Mouse (Mus musculus): ENCODE results near the gene Srsf3. TPM values are rescaled to one million over a fixed set of nuclear protein-coding genes. Genes with fewer than 3 reads are reported as not detected.
"Not testable (repeated sequence)": the region's sequence is repeated elsewhere in the genome, so short reads cannot be mapped to it uniquely, and the experiment has no call there.

Srsf3 gene
- polyA plus RNA-seq, 1 experiment from 2014 or later = 1,031 TPM

GRCm38 (mm10) chr17:29063121-29063987 lies 30.9 kb downstream of the Srsf3 start:
- WGBS = 39% methylated on average over 8 of the region's 8 CpGs
- Histone ChIP-seq H3K4me1 (ENCODE audit: control insufficient read depth, insufficient read depth, low read length) (no peaks in the 10 kb centered on the region), H3K4me2 (ENCODE audit: low read depth, low read length) (no peak overlapping the region), H3K9me3 (replicated peaks; ENCODE audit: control insufficient read depth, low read length) (no peaks in the 10 kb centered on the region), H3K27ac (replicated peaks; ENCODE audit: low read depth, low read length) (no peak overlapping the region), H3K27me3 (ENCODE audit: control insufficient read depth, insufficient read depth, low read length) (no peaks in the 10 kb centered on the region), H3K36me3 (replicated peaks; ENCODE audit: control insufficient read depth, insufficient read depth, low read depth, low read length) (no peaks in the 10 kb centered on the region), H3K9ac (replicated peaks; ENCODE audit: low read length) (no peak overlapping the region), H3K4me3 (ENCODE audit: low read depth, low read length) (no peak overlapping the region)
- no peak for ATAC-seq (replicated peaks; ENCODE audit: insufficient number of reproducible peaks, low FRiP score, low TSS enrichment, low read depth)
- no peak for DNase-seq (ENCODE audit: low spot score)

GRCm38 (mm10) chr17:29063988-29064285 lies 31.5 kb downstream of the Srsf3 start:
- whole genome bisulfite sequencing = 61% methylated on average over 2 of the region's 2 CpGs
- no peak for ATAC-seq (replicated peaks; ENCODE audit: insufficient number of reproducible peaks, low FRiP score, low TSS enrichment, low read depth)

GRCm38 (mm10) chr17:29065245-29065940 lies 33.0 kb downstream of the Srsf3 start:
- ATAC-seq (replicated peaks; ENCODE audit: insufficient number of reproducible peaks, low FRiP score, low TSS enrichment, low read depth) (no peak), DNase-seq (ENCODE audit: low spot score) (no peak)
- H3K4me3 ChIP-seq (ENCODE audit: low read depth, low read length) = no peak overlapping the region
- H3K27ac ChIP-seq (replicated peaks; ENCODE audit: low read depth, low read length) = no peak overlapping the region
- 77% methylated on average over 21 of the region's 21 CpGs for WGBS
- no peaks in the 10 kb centered on the region for H3K9me3 ChIP-seq (replicated peaks; ENCODE audit: control insufficient read depth, low read length)
- H3K9ac ChIP-seq (replicated peaks; ENCODE audit: low read length) = no peak overlapping the region
- H3K36me3 ChIP-seq (replicated peaks; ENCODE audit: control insufficient read depth, insufficient read depth, low read depth, low read length) = no peaks in the 10 kb centered on the region
- H3K4me2 ChIP-seq (ENCODE audit: low read depth, low read length) = no peak overlapping the region
- H3K27me3 ChIP-seq (ENCODE audit: control insufficient read depth, insufficient read depth, low read length) = no peaks in the 10 kb centered on the region
- no peaks in the 10 kb centered on the region for H3K4me1 ChIP-seq (ENCODE audit: control insufficient read depth, insufficient read depth, low read length)

More at GRCm38 (mm10) chr17:29063988-29064285, 31.5 kb downstream of the Srsf3 start:
- H3K27ac ChIP-seq (replicated peaks; ENCODE audit: low read depth, low read length) = no peak overlapping the region
- no peaks in the 10 kb centered on the region for H3K27me3 ChIP-seq (ENCODE audit: control insufficient read depth, insufficient read depth, low read length)
- H3K9ac ChIP-seq (replicated peaks; ENCODE audit: low read length) = no peak overlapping the region
- DNase-seq (ENCODE audit: low spot score) = no peak
- no peak overlapping the region for H3K4me2 ChIP-seq (ENCODE audit: low read depth, low read length)
- no peak overlapping the region for H3K4me3 ChIP-seq (ENCODE audit: low read depth, low read length)
- no peaks in the 10 kb centered on the region for H3K36me3 ChIP-seq (replicated peaks; ENCODE audit: control insufficient read depth, insufficient read depth, low read depth, low read length)
- no peaks in the 10 kb centered on the region for H3K4me1 ChIP-seq (ENCODE audit: control insufficient read depth, insufficient read depth, low read length)
- H3K9me3 ChIP-seq (replicated peaks; ENCODE audit: control insufficient read depth, low read length) = no peaks in the 10 kb centered on the region

- H3K27ac ChIP-seq (replicated peaks; ENCODE audit: low read depth, low read length) = no peak overlapping the region
- 95% methylated on average over 3 of the region's 3 CpGs for WGBS
- H3K4me3 ChIP-seq (ENCODE audit: low read depth, low read length) = no peak overlapping the region
- H3K4me2 ChIP-seq (ENCODE audit: low read depth, low read length) = no peak overlapping the region
- H3K9ac ChIP-seq (replicated peaks; ENCODE audit: low read length) = no peak overlapping the region
- DNase-seq (ENCODE audit: low spot score) = no peak
- no peaks in the 10 kb centered on the region for H3K27me3 ChIP-seq (ENCODE audit: control insufficient read depth, insufficient read depth, low read length)
- no peaks in the 10 kb centered on the region for H3K36me3 ChIP-seq (replicated peaks; ENCODE audit: control insufficient read depth, insufficient read depth, low read depth, low read length)
- no peaks in the 10 kb centered on the region for H3K9me3 ChIP-seq (replicated peaks; ENCODE audit: control insufficient read depth, low read length)
- no peaks in the 10 kb centered on the region; the same call in 1 of the 2 replicates for H3K4me1 ChIP-seq (ENCODE audit: control insufficient read depth, insufficient read depth, low read length)
- ATAC-seq (replicated peaks; ENCODE audit: insufficient number of reproducible peaks, low FRiP score, low TSS enrichment, low read depth) = no peak
Observed at GRCm38 (mm10) chr17:29065971-29066370, 33.5 kb downstream of the Srsf3 start.

- not testable (repeated sequence) for H3K27ac ChIP-seq (replicated peaks; ENCODE audit: low read depth, low read length); DNase-seq (ENCODE audit: low spot score); H3K4me2 ChIP-seq (ENCODE audit: low read depth, low read length); ATAC-seq (replicated peaks; ENCODE audit: insufficient number of reproducible peaks, low FRiP score, low TSS enrichment, low read depth); H3K9ac ChIP-seq (replicated peaks; ENCODE audit: low read length); H3K27me3 ChIP-seq (ENCODE audit: control insufficient read depth, insufficient read depth, low read length); H3K4me1 ChIP-seq (ENCODE audit: control insufficient read depth, insufficient read depth, low read length); H3K4me3 ChIP-seq (ENCODE audit: low read depth, low read length); H3K9me3 ChIP-seq (replicated peaks; ENCODE audit: control insufficient read depth, low read length); H3K36me3 ChIP-seq (replicated peaks; ENCODE audit: control insufficient read depth, insufficient read depth, low read depth, low read length)
- WGBS = 80% methylated on average over 3 of the region's 3 CpGs
Observed at GRCm38 (mm10) chr17:29067416-29067815, 35.0 kb downstream of the Srsf3 start.

- Histone ChIP-seq H3K4me1 (ENCODE audit: control insufficient read depth, insufficient read depth, low read length) (no peaks in the 10 kb centered on the region; the same call in 1 of the 2 replicates), H3K27ac (replicated peaks; ENCODE audit: low read depth, low read length) (no peak overlapping the region), H3K4me2 (ENCODE audit: low read depth, low read length) (no peak overlapping the region), H3K36me3 (replicated peaks; ENCODE audit: control insufficient read depth, insufficient read depth, low read depth, low read length) (no peaks in the 10 kb centered on the region), H3K27me3 (ENCODE audit: control insufficient read depth, insufficient read depth, low read length) (no peaks in the 10 kb centered on the region), H3K9me3 (replicated peaks; ENCODE audit: control insufficient read depth, low read length) (no peaks in the 10 kb centered on the region), H3K4me3 (ENCODE audit: low read depth, low read length) (no peak overlapping the region), H3K9ac (replicated peaks; ENCODE audit: low read length) (no peak overlapping the region)
- DNase-seq (ENCODE audit: low spot score) (no peak), ATAC-seq (replicated peaks; ENCODE audit: insufficient number of reproducible peaks, low FRiP score, low TSS enrichment, low read depth) (no peak)
- WGBS = 50% methylated on average over 5 of the region's 5 CpGs
Observed at GRCm38 (mm10) chr17:29067847-29068246, 35.4 kb downstream of the Srsf3 start.

- H3K4me2 ChIP-seq (ENCODE audit: low read depth, low read length) = no peak overlapping the region
- no peaks in the 10 kb centered on the region for H3K36me3 ChIP-seq (replicated peaks; ENCODE audit: control insufficient read depth, insufficient read depth, low read depth, low read length)
- no peaks in the 10 kb centered on the region for H3K9me3 ChIP-seq (replicated peaks; ENCODE audit: control insufficient read depth, low read length)
- no peak overlapping the region for H3K27ac ChIP-seq (replicated peaks; ENCODE audit: low read depth, low read length)
- H3K9ac ChIP-seq (replicated peaks; ENCODE audit: low read length) = no peak overlapping the region
- no peak for ATAC-seq (replicated peaks; ENCODE audit: insufficient number of reproducible peaks, low FRiP score, low TSS enrichment, low read depth)
- H3K4me3 ChIP-seq (ENCODE audit: low read depth, low read length) = no peak overlapping the region
- 60% methylated on average over 10 of the region's 10 CpGs for WGBS
- DNase-seq (ENCODE audit: low spot score) = no peak
- H3K4me1 ChIP-seq (ENCODE audit: control insufficient read depth, insufficient read depth, low read length) = no peaks in the 10 kb centered on the region; the same call in 1 of the 2 replicates
- no peaks in the 10 kb centered on the region for H3K27me3 ChIP-seq (ENCODE audit: control insufficient read depth, insufficient read depth, low read length)
Observed at GRCm38 (mm10) chr17:29069063-29069462, 36.6 kb downstream of the Srsf3 start.

- WGBS = 82% methylated on average over 5 of the region's 5 CpGs
- Histone ChIP-seq H3K4me1 (ENCODE audit: control insufficient read depth, insufficient read depth, low read length) (no peaks in the 10 kb centered on the region; the same call in 1 of the 2 replicates), H3K9ac (replicated peaks; ENCODE audit: low read length) (no peak overlapping the region), H3K9me3 (replicated peaks; ENCODE audit: control insufficient read depth, low read length) (no peaks in the 10 kb centered on the region), H3K27ac (replicated peaks; ENCODE audit: low read depth, low read length) (no peak overlapping the region), H3K4me2 (ENCODE audit: low read depth, low read length) (no peak overlapping the region), H3K36me3 (replicated peaks; ENCODE audit: control insufficient read depth, insufficient read depth, low read depth, low read length) (no peaks in the 10 kb centered on the region), H3K4me3 (ENCODE audit: low read depth, low read length) (no peak overlapping the region), H3K27me3 (ENCODE audit: control insufficient read depth, insufficient read depth, low read length) (no peaks in the 10 kb centered on the region)
- ATAC-seq (replicated peaks; ENCODE audit: insufficient number of reproducible peaks, low FRiP score, low TSS enrichment, low read depth) = no peak
- DNase-seq (ENCODE audit: low spot score) = no peak
Observed at GRCm38 (mm10) chr17:29071820-29072219, 39.4 kb downstream of the Srsf3 start.
